Mouse (Mus musculus) spleen, postnatal 10 days (tissue): Measurements from ENCODE around the gene Chrm1.

ENCODE experiments used
- DNase-seq, 2 experiments: peaks; one replicate each; pipeline ENCODE4 v3.0.0; 2021 to 2022; ENCODE audit warnings: low spot score in 2 of 2

Gene Chrm1

DNA sequence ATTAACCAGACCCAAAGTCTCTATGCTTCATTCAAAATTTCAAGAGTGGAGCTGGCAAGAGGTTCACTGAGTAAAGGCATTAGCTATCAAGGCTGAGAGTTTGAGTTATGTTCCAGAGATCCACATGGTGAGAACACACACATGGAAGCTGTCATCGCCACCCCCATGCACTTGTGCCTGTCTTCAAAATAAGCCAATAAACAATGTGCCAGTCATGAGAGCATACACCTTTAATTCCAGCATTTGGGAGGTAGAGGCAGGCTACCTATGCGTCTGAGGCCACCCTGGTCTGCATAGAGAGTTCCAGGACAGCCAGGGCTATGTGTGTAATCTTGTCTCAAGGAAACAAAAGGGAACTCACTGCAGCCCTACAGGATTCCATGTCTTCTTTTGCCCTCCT is 20.0 kb downstream of the Chrm1 start:
- no peak for DNase-seq

DNA sequence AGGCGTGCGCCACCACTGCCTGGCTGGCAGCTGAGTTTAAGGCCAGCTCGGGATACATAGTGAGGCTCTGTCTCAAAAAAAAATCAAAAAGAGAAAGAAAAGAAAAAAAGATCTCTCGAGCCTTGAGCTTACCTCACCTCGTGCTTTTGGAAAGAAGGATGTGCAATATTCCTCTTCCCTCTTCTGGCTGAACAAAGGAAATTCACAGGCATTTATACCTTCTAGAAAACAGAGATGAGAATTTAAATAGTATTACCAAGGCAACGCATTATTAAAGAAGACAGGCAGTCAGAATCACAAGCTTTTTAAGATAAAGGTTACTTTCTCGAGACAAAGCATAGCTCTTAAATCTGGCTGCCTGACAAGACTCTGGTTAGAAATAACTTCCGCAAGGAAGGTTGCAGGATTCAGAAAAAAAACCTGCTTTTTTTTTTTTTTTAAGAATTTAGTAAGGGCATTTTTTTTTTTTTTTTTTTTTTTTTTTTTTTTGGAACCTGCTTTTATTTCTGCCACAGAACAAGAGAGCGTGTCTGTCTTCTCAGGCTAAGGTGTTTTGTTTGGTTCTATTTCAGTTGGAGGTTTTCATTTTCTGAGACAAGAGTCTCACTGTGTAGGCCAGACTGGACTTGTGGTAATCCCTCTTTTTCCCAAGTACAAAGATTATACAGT is 28.4 kb downstream of the Chrm1 start:
- no peak for DNase-seq

DNA sequence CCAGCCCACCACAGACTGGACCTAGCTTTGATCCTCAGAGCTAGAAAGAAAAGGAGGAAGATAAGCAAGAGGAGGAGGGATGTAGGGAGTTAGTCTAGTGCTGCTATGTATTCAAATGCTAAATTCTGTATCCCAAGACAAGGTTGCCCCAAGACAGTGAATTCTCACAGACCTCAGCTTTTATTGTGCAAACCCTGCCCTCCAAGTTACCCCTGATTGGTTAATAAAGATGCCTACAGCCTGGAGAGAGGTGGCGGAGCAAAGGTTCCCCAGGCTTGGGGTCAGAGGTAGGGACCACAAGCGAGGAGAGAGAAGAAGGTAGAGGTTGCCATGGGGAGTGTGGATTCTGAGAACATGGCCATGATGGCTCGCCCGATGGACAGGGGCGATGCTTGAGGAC is 29.2 kb downstream of the Chrm1 start:
- no peak for DNase-seq

DNA sequence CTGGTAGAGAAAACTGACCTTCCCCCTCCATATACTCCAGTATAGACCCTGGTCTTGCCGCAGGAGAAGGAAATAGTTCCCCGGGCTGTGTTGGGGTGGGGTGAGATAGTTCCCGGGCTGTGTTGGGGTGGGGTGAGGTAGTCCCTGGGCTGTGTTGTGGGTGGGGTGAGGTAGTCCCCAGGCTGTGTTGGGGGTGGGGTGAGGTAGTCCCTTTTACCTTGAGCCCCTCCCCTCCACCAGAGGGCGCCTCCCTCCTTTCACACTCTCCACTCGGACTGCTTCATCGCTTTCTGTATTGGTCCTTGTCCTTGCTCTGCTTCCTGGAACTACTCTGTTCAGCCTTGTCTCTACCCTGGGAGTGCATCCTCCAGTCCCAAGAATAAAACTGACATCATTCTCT is 31.7 kb downstream of the Chrm1 start:
- DNase-seq: peak; percentile 56 to 81

DNA sequence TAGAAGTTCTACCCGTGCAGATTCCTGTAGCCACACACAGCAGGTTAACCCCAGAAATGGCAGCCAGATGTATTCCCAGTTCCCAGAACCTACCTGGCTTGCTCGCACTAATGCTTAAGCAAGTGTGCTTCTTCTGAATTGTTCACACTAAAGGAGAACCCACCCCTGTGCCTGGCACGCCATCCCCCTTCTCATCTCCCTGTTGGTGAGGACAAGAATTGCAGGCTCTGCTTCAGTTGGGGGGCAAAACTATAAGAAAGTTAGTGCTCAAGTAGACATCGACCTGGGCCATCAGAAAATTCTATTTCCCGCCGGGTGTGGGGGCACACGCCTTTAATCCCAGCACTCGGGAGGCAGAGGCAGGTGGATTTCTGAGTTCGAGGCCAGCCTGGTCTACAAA is 36.1 kb downstream of the Chrm1 start:
- no peak for DNase-seq

DNA sequence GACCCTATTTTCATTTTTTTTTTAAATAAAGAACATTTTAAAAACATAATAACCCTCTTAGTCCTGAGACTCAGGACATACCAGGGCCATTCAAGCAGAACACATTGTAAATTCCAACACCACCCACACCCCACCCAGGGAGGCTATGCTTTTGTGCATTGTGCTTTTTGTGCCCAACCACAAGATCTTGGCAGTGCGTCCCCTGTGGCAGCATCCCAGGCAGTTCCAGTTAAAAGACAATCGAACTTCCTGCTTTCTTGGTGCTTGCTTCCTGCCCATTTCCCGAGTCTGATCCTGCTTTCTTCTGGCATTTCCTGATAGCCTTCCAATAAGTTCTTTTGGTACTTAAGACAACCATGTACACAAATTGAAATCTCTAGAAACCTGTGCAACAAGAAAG is 38.9 kb downstream of the Chrm1 start:
- no peak for DNase-seq

DNA sequence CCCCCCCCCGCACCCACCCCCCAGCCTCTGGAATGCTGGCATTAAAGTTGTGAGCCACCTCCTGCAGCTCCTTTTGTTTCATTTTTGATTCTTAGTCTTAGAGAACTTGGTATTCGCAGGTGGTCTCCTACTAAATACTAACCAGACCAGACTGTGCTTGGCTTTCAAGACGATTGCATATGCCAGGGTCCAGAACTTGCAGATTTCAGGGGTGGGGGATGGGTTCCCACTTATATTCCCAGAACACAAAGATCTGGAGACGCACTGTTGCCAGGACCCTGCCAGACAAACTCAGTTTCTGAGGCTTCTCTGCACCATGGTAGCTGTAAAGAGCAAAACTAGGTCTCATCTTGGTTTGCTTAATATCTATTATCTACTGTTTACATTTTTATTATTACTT is 40.0 kb downstream of the Chrm1 start:
- no peak for DNase-seq

DNA sequence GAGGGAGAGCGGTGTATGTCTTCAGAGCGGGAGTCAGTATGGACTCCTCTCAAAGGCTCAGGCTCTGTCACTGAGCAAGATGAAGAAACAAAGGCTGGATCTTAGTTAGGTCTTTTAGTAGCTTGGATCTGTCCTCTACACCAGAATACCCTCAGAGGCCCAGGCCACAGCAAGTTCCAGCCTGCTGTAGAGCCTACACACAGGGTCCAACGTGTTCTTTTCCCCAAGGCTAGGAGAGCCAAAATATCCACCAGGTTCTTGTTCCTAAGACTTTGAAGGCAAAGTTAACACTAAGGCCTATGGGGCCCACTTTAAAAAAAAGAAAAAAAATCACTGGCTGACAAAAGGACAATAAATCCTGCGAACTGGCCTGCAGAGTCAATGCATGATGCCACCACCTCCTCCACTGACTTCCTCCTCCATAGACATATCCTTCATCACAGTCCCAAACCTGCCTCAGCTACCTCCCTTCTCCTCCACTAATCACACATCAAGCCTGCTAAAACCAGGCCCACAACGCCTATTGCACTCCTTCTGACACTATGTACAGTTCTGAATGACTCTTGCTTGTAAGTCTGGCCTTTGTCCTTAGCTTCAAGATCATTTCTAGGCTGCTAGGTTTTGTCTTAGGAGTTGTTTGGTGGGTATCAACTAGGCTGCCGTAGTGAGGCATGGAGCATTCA is 41.6 kb downstream of the Chrm1 start:
- no peak for DNase-seq

DNA sequence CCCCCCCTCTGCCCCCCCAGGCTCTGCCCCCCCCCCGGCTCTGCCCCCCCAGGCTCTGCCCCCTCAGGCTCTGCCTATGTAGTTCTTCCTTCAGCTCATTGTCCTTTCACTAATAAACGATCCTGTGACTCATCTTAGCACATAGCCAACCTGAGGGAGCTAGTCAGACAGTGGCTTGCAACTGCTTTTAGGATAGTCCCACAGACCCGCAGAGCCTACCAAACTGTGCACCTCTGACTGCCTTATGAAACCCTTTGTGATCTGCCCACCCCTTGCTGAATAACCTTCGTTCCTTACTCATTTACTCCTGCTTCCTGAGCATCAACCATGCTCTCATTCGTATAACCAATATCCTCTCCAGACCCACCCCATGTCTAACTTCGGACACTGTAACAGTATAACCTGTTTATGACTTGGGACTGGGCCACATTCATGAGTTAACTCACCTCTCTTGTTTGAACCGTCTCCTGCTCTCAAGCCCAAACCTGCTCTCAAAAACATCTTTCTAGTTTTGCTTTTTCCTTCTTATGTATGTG is 42.6 kb downstream of the Chrm1 start:
- no peak for DNase-seq

DNA sequence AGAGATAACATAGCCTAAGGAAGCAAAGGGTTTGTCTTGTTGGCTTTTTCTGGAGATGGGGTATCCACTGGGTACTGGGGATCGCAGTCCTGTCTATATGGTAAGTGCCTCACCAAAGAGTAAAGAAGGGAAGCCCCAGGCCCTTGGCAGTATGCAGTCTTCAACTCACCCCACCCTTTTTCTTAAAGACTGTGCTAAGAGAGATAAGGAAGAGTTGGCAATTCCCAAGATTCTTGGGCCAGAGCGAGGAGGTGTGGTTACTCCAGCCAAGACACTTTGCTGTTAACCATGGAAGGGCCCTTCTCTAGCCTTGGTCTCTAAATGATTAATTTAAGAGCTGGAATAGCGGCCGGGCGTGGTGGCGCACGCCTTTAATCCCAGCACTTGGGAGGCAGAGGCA is 43.3 kb downstream of the Chrm1 start:
- DNase-seq: no peak

DNA sequence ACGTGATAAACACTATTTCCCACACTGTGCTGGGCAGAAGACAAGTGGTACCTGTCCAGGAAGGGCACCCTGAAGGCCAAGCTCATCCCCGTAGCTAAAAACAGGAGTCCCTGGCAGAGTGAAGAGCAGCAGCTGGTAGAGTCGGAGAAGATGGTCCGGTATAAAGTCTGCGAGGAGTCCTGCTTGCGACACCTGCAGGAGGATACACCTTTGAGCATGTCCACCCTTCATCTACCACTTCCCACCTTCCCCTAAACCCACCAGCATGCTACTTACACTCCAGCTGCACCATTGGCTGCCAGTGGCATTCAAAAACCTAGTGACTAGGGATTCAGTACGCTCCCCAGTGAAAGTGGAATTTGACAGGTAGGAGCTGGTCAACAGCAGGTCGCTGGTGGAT is 45.4 kb downstream of the Chrm1 start:
- DNase-seq: no peak

DNA sequence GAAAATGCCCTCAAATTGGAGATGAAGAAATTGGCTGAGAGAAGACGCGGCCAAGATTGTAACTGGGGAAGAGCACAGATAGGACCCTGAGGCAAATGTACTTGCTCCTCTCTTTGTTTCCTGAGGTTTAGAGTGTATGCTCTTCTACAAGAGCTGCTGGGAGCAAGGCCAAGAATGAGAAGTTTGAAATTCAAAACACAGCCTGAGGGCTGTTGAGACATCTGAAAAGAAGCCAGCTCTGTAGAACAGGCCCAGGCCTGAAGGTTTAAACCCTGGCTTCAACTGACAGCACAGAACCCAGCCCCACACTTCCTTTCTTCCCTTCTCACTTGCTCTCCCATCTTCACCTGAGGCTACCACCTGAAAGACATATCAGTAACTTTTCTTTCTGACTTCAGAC is 46.5 kb downstream of the Chrm1 start:
- no peak for DNase-seq

DNA sequence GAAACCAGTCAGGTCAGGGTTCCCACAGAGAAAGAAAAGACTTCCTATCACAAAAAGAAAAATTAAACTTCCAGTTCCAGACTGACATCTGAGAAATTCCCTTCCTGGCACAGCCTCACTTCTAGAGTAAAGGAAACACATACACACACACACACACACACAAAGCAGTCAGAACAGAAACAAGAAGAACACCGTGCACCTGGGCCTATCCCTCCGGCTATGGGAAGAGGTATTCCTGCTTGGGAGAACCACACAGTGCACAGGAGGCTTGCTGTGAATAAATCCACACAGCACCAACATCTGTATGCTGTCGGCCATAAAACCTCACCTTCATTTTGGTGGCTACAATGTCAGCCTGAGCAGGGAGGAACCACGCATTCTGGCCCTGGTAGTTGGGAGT is 47.9 kb downstream of the Chrm1 start:
- no peak for DNase-seq

DNA sequence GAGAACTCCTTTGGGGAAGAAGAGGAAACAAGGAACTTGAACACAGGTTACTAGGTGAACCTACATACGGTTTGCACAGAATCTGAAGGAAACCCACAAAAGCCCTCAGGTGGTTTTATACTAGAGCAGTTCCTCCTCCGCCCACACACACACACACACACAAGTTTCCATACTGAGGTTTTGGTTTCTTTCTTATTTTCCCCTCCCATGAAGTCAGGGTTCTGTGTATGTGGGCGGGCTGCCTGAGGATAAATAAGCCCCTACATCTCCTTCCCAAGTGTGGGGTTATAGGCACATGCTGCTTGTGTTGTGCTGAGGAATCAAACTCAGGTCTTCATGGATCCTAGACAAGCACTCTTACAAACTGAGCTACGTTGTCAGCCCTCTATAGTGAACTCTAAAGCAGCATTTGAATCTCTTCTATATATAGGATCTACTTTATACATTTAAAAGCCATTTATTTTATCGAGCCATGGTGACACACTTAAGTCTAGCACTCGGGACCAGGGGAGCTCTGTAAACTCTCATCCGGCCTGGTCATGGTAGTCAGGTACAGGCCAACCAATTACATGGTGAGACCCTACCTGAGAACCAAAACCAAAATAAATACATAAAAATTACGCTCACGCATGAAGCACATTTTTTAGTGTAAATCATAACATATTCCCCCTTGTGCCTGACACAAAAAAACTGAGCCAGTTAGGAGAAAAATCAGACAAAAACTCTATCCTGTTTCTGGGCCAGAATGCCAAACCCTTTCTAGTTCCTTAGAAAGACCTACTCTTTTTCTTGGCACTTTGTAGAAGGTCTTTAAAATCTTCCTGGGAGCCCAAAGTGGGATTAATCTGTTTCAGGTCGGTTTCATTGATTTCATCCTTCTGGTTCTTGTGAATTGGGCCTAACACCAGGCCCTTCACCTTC is 48.6 kb downstream of the Chrm1 start:
- DNase-seq: peak in 1 of 2 experiments; percentile 47

DNA sequence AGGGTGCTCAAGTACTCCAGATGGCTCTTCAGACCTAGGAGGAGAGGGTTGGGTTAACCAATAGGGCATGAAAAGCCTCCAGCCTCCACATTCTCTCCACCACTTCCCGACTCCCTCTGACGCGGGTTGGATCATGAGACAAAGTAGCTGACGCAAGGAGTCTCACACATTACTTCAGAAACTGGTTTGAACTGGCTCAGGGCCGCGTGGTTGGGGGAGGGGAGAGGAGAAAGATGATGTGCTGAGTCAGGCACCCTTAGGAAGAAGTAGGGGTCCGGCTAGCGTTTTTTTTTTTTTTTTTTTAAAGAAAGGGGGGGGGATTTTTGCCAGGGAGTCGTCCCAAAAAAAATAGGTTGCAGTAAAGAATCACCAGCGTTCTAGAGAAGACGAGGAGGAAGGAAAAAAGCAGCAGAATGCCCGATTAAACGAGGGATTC is 49.3 kb downstream of the Chrm1 start:
- DNase-seq: peak; percentile 64 to 79

DNA sequence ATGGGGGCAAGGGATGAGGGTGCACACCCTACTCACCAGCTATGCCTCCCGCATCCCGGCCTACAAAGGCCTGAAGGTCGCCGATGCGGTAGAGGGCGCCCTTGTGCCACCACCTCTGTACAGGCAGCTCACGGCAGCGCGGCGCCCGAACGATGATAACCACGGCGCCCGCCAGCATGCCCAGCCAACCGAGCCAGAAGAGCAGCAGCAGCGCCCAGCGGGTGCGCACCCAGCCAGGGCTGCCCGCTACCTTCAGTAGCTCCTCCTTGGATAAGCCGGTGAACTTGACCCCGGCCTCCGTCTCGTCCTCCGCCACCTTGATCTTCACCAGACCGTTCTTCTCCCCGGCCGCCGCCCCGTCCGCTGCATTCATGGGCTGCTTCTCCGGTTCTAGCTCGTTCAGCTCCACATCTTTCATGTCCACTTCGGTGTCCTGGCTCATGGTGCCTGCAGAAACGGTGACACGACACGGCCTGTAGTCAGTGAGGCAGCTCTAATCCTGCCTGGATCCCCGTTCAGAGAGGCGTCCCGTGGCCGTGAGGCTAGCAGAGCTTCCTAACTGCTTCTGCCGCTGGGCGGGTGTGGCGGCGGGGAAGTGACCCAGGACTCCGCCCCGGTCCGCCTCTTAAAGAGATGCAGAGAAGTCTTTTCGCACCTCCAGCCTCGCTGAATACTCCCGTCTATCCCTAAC is 49.9 kb downstream of the Chrm1 start:
- DNase-seq: peak; percentile 96 to 98

DNA sequence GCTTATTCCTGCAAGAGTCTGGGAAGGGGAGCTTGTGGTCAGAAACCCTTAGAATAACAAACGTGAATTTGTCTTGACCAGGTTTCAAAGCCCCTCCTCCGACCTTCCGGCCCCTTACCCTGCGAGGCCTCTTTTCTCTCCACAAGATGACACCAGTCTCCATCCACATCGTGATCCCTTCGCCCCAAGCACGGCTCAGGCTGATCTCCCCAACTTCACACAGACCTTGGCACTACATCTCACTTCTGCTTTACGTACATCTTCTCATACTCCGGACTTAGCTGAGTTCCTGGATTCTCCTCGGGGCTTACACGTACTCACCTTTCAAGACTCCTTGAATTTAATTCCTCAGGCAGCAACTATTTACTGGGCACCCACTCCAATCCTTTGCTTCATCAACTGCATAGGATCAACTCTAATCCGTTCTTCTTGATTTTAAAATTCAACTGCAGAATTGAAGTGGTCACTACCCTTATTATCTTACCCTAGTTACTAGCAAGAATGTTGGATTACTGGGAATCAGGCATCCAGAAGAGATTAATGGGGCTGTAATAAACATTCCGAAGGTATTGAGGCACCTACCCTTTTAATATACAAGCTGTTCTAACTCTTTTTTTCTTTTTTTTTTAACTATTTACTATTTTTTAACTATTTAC is 50.5 kb downstream of the Chrm1 start:
- DNase-seq: no peak

DNA sequence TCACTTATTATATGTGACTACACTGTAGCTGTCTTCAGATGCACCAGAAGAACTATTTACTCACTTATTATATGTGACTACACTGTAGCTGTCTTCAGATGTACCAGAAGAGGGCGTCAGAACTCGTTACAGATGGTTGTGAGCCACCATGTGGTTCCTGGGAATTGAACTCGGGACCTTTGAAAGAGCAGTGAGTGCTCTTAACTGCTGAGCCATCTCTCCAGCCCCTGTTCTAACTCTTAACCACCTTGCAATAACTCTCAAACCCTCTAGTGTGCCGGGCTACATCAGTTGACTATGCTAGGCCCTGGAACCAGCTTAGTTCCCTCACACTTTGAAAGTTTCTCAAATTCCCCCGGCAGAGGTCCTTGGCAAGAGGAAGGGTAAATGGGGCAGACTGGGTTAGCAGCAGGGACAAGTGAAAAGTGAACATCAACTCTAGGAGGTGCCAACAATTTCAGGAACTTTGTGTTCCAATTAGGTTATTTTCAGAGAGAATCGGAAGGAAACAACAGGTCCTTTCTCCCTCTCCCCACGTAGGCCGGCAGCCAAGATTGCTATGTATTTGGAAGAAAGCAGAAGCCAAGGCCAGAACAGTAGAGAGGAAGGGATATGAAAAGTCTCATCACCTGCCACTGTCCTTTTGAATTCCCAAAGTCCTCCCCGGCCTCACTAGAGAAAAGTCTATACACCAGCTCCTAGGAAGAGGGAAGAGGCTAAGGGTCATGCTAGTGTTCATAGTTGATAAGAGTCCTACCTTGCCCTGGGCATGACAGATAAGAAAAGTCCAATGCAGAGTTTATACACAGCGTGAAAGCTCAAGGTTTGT is 51.3 kb downstream of the Chrm1 start:
- DNase-seq: peak; percentile 58 to 62

DNA sequence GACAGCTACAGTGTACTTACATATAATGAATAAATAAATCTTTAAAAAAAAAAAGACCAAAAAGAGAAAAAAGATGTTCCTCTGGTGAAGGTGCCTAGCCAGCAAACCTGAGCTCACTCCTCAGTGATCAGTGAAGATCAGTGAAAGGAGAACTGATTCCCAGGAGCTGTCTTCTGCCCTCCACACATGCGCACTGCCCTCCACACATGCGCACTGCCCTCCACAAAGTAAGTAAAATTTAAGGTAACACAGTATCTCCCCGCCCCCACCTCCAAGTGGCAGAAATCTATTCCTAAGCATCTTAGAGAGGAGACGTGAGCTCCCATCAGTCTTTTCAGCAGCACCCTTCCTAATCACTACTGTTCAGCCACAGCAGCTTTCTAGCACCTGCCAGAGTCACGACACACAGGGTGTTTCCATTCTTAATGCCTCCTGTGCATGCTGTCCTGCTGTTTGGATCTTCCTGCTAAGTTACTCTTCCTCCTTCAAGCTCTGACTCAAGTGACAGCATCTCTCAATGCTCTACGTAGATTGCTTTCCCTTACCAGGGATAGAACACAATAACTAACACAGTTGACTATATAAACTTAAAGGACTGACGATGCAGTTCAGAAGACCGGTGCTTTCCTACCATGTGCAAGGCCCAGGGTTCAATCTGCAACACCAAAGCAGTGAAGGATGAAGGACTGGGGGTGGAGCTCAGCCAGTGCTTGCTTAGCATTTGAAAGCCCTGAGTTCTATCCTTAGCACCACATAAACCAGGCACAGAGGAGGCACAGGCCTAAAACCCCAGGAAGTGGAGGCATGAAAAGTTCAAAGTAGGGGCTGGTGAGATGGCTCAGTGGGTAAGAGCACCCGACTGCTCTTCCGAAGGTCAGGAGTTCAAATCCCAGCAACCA is 52.5 kb downstream of the Chrm1 start:
- DNase-seq: peak; percentile 40 to 45
